Comparison of ENCODE assay signal across 8 mouse cellular contexts in the genomic region with DNA sequence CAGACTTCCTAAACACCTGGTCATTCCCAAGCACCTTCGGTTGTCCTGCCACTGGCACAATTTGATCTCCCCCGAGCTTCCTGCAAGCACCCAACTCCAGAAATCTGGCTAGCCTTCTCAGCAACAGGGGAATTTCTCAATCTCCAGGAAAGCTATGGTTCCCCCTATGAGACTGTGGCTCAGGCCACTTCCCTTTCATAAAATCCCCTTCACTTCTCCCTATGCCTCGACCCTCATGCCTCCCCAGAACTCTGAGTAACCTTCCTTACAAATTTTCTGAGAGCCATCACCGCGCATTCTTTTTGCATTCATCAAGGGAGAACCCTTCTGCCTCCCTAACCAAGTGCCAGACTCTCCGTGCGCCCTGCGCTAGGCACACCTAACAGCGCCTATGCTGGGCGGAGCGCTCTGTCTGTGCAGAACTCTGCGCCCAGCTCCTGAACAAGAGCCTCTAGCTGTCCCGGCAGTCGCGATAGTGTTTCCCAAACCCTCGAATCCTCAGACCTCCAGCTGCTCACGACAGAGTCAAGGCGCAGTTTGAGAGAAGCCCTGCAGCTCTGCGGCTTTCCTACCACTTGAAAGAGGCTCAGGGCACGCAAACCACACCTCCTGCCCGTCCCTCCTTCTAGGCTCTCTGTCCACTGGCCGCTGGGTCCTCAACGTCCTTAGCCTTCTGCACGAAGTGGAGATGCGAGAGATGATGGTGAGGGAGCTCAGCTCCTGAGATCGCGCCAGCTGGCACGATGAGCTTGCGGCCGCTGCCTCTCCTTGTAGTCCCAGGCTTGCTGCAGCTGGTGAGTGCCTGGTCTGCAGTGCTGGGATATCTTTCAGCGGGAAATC. TPM values are rescaled to one million over a fixed set of nuclear protein-coding genes. Genes with fewer than 3 reads are reported as not detected.
A peak's percentile ranks its signal among the peaks of the same experiment; 100 is the strongest.
DNase-seq lines count a peak whose midpoint lies in the region; ATAC-seq lines count a peak whose summit lies in the region.

Gene Nxph2, plus strand, starts transcription at position 501 of the 840 bp plus-strand sequence.

- H3K27me3 ChIP-seq in heart, embryonic 15.5 days: peaks cover 10% of the 10 kb centered on the region

- H3K27ac ChIP-seq in heart, embryonic 15.5 days: no peak within 1 kb of the TSS

- no peak within 1 kb of the TSS for H3K9ac ChIP-seq in heart, embryonic 15.5 days

- ATAC-seq in heart, embryonic 15.5 days (replicated peaks; ENCODE audit: insufficient number of reproducible peaks, insufficient read depth, low FRiP score, low read depth): no peak

- H3K36me3 ChIP-seq in heart, embryonic 15.5 days: no peaks in the 10 kb centered on the region

- H3K9me3 ChIP-seq in heart, embryonic 15.5 days (replicated peaks): no peaks in the 10 kb centered on the region

- no peak for DNase-seq in heart, adult 8-10 months (ENCODE audit: low spot score)
- peak; percentile 57 for DNase-seq in embryo, embryonic 10 days (ENCODE audit: low spot score)
- peak; percentile 4 for DNase-seq in heart, postnatal 4 days
- peak; percentile 24 to 41 for DNase-seq in left cerebral cortex, postnatal 36 days (ENCODE audit: low spot score in 2 of 2)
- peak; percentile 47 for DNase-seq in retina, embryonic 14.5 days (ENCODE audit: low spot score)
- no peak for DNase-seq in thymus, postnatal 36 days
- no peak for DNase-seq in ovary, adult 18-20 months (ENCODE audit: low spot score)

- peaks cover 3% of the 10 kb centered on the region; the same call in 1 of the 2 replicates for H3K4me1 ChIP-seq in heart, embryonic 15.5 days (replicated peaks)

- intact Hi-C loops in left cerebral cortex, postnatal 36 days (cut with DNase I): no loop called here

- WGBS in heart, embryonic 15.5 days: 2% methylated on average over 31 of the region's 31 CpGs

- H3K4me3 ChIP-seq in heart, embryonic 15.5 days: peak within 1 kb of the TSS; percentile 30

- H3K4me2 ChIP-seq in heart, embryonic 15.5 days: peak within 1 kb of the TSS; percentile 54

RNA-seq across cellular contexts. Expression of gene Nxph2, which starts in this region (rescaled TPM):
- polyA plus RNA-seq in heart, embryonic 15.5 days (2015; fragmentation: Nextera tagmentation; extraction: Ambion mirVana): not detected in 2 replicates
- total RNA-seq in heart, adult 8-10 months (2022): not detected
- not detected for total RNA-seq in heart, postnatal 4 days (2021)
- total RNA-seq in left cerebral cortex, postnatal 36 days (2021): 1 to 10 TPM; 2.3 to 3.0 TPM

Comparison
In these comparisons a context has a peak if more than half of its experiments do, and no peak if none do; other contexts are left out.
1. Peak in DNase-seq in heart, postnatal 4 days; RNA of the gene not detected or under 1 TPM.
2. DNase-seq: peak in embryo, embryonic 10 days (single experiment), left cerebral cortex, postnatal 36 days (2 of 2) and retina, embryonic 14.5 days (single experiment); none in heart, adult 8-10 months (single experiment), thymus, postnatal 36 days (0 of 2) and ovary, adult 18-20 months (single experiment).